Mouse (Mus musculus) lung, embryonic 15.5 days (tissue): ENCODE data around the gene Stam2. TPM values are rescaled to one million over a fixed set of nuclear protein-coding genes. Genes with fewer than 3 reads are reported as not detected.

Source experiments
- polyA plus RNA-seq: library from polyadenylated mRNA; unstranded; fragments of >200 nt; fragmentation: Nextera tagmentation; extraction: Ambion mirVana; gene quantifications from 2 replicates; pipeline ENCODE4 v1.2.1, GENCODE M21; 2015

Stam2 gene
- polyA plus RNA-seq, 1 experiment from 2014 or later, result 39.6 TPM

Other genes with a start within 250 kb of the Stam2 start
- gene Cacnb4, start 65.5 kb downstream of the Stam2 start, polyA plus RNA-seq, result 0.45 and 1.2 TPM in 2 replicates
- 3.7 TPM in 2 replicates for gene Fmnl2, start 115.6 kb upstream of the Stam2 start, polyA plus RNA-seq